Mouse (Mus musculus): Measurements from ENCODE around the gene Vcp.

Gene Vcp

DNA sequence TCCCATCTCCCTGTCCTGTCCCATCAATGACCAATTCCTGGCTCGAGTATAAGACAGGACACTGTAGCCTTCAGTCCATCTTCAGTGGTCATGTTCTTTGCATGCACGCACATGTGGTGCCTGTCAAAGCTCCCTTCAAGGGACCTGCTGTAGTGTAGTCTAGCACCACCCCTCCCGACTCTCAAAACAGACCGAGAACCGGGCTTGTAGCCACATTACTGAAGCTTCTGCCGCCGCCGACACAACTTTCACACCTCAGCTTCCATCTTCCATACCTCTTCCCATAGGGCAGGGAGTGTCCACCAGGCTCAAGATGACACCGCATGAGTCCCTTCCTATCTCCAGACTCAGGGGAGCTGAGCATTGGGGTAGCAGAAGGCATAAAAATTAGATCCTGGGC, 56.1 kb downstream of the Vcp start:
- DNase-seq (ENCODE audit: low spot score): no peak

DNA sequence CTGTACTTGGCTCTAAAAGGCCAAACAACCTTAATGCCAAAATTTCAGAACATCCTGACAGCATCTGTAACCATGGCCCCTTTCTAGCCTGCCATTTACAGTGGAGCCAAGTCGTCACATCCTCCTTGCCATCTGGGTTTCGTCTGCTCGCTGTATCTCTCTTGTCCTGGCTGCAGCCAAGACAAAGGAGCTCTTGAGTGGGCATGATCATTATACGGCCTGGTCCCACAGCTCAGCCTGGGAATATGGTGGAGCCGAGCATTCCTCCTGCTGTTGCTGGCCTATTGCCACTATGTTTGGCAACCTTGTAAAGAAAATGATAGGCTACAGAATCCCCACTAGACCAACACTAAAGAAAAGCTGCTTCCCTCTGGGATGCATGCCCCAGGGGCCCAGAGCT, 57.0 kb downstream of the Vcp start:
- no peak for DNase-seq (ENCODE audit: low spot score)

DNA sequence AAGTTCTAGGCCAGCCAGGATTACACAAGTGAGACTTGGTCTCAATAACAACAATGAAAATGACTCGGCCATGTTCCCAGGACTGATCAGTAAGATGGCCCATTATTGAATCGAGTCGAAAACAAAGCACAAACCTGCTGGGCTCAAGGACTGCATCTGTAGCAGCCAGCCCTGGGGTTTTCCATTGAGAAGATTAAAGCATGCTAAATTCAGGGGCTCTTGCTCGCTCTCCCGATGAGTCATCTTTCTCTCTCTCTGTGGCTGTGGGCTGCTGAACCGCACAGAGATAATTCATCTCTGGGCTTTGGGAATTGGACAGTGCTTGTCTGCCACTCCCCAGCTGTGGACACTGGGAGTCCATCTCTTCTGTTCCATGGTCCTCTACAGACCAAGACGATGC, 58.9 kb downstream of the Vcp start:
- DNase-seq (ENCODE audit: low spot score): no peak

DNA sequence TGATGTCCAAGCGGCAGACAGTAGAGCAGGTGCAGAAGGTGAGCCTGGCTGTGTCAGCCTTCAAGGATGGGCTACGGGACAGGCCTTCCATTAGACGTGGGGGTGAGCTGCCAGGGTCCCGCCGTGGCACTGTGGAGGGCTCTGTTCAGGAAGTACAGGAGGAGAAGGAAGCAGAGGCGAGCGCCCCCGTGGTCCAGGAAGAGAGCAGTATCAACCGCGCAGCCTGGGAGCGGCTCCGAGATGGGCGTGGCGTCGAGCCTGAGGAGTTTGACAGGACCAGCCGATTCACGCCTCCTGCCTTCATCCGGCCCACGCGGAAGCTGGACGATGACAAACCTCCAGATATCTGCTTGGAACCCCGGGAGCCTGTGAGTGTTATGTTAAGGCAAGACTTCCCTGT, 66.7 kb downstream of the Vcp start:
- DNase-seq (ENCODE audit: low spot score): no peak

GRCm38 (mm10) chr4:42932229-42932969, 67.9 kb downstream of the Vcp start:
- DNase-seq (ENCODE audit: low spot score): no peak
